Mouse (Mus musculus): ENCODE measurements around the gene Rspo1.
"Not testable (repeated sequence)": the region's sequence is repeated elsewhere in the genome, so short reads cannot be mapped to it uniquely, and the experiment has no call there.

Rspo1 gene

GRCm38 (mm10) chr4:124985671-124986602 is at the start of gene Rspo1:
TSS of gene Rspo1 (plus strand) at chr4:124986430.
- peak; percentile 42 for DNase-seq (ENCODE audit: low spot score)

- DNase-seq (ENCODE audit: low spot score) = peak; percentile 96
Observed at GRCm38 (mm10) chr4:124936613-124937471, 49.4 kb upstream of the Rspo1 start, which contains the start of gene 9930104L06Rik. TSS of gene 9930104L06Rik (plus strand) at chr4:124937048.

- not testable (repeated sequence) for DNase-seq (ENCODE audit: low spot score)
Observed at GRCm38 (mm10) chr4:124939211-124939610, 47.0 kb upstream of the Rspo1 start, which contains the start of gene Cdca8. TSS of gene Cdca8 (minus strand) at chr4:124939311.

- DNase-seq (ENCODE audit: low spot score) = peak; percentile 81
Observed at GRCm38 (mm10) chr4:124943022-124943421, 43.2 kb upstream of the Rspo1 start.

GRCm38 (mm10) chr4:124943781-124944180 is 42.4 kb upstream of the Rspo1 start:
- DNase-seq (ENCODE audit: low spot score) = no peak

GRCm38 (mm10) chr4:124944961-124945360 is 41.3 kb upstream of the Rspo1 start:
- DNase-seq (ENCODE audit: low spot score) = peak; percentile 34

GRCm38 (mm10) chr4:124949488-124949887 is 36.7 kb upstream of the Rspo1 start:
- no peak for DNase-seq (ENCODE audit: low spot score)

GRCm38 (mm10) chr4:124950181-124951035 is 35.8 kb upstream of the Rspo1 start:
- peak; percentile 31 for DNase-seq (ENCODE audit: low spot score)

- peak; percentile 27 for DNase-seq (ENCODE audit: low spot score)
Observed at GRCm38 (mm10) chr4:124951036-124951433, 35.2 kb upstream of the Rspo1 start.

- no peak for DNase-seq (ENCODE audit: low spot score)
Observed at GRCm38 (mm10) chr4:124953546-124953945, 32.7 kb upstream of the Rspo1 start.

- no peak for DNase-seq (ENCODE audit: low spot score)
Observed at GRCm38 (mm10) chr4:124957284-124957683, 28.9 kb upstream of the Rspo1 start.

- no peak for DNase-seq (ENCODE audit: low spot score)
Observed at GRCm38 (mm10) chr4:124959062-124959461, 27.2 kb upstream of the Rspo1 start.

GRCm38 (mm10) chr4:124960940-124961339 is 25.3 kb upstream of the Rspo1 start:
- no peak for DNase-seq (ENCODE audit: low spot score)

- DNase-seq (ENCODE audit: low spot score) = no peak
Observed at GRCm38 (mm10) chr4:124962576-124962975, 23.7 kb upstream of the Rspo1 start.

- DNase-seq (ENCODE audit: low spot score) = no peak
Observed at GRCm38 (mm10) chr4:124964912-124965599, 21.2 kb upstream of the Rspo1 start.

GRCm38 (mm10) chr4:124968711-124969110 is 17.5 kb upstream of the Rspo1 start:
- no peak for DNase-seq (ENCODE audit: low spot score)

GRCm38 (mm10) chr4:124969219-124969848 is 16.9 kb upstream of the Rspo1 start:
- no peak for DNase-seq (ENCODE audit: low spot score)

GRCm38 (mm10) chr4:124970194-124970593 is 16.0 kb upstream of the Rspo1 start:
- DNase-seq (ENCODE audit: low spot score) = no peak

- no peak for DNase-seq (ENCODE audit: low spot score)
Observed at GRCm38 (mm10) chr4:124970677-124971076, 15.6 kb upstream of the Rspo1 start.

GRCm38 (mm10) chr4:124971094-124971493 is 15.1 kb upstream of the Rspo1 start:
- no peak for DNase-seq (ENCODE audit: low spot score)

All from MN1 (cell line).